Comparison of ENCODE assay signal across 8 mouse cellular contexts in genomic region chr14:78307286-78308237, GRCm38 (mm10). TPM values are rescaled to one million over a fixed set of nuclear protein-coding genes. Genes with fewer than 3 reads are reported as not detected.
DNase-seq lines count a peak whose midpoint lies in the region; ATAC-seq and TF ChIP-seq lines count a peak whose summit lies in the region.

Gene Tnfsf11, minus strand, starts transcription at chr14:78308043.

- ATAC-seq in CD4-positive, CD25-positive, alpha-beta regulatory T cell, adult 4 months, result peak; percentile 50
- ATAC-seq in embryonic facial prominence, embryonic 13.5 days (ENCODE audit: insufficient number of reproducible peaks, insufficient read depth, low FRiP score, low TSS enrichment, low read depth), result peak; percentile 67
- ATAC-seq in inflammation-experienced regulatory T-cells, adult 6 months, result peak; percentile 59

- no peaks in the 10 kb centered on the region for H3K9me3 ChIP-seq in embryonic facial prominence, embryonic 13.5 days

- H3K27me3 ChIP-seq in heart, adult 2 months (ENCODE audit: control insufficient read depth, insufficient read depth, low read length), result peaks cover 6% of the 10 kb centered on the region; the same call in 1 of the 2 replicates
- peaks cover 37% of the 10 kb centered on the region for H3K27me3 ChIP-seq in embryonic facial prominence, embryonic 13.5 days

- no peaks in the 10 kb centered on the region for H3K36me3 ChIP-seq in heart, adult 2 months (ENCODE audit: control insufficient read depth, insufficient read depth, low read length)
- no peaks in the 10 kb centered on the region for H3K36me3 ChIP-seq in embryonic facial prominence, embryonic 13.5 days

- H3K4me3 ChIP-seq in heart, adult 2 months, result no peak within 1 kb of the TSS
- peak within 1 kb of the TSS; percentile 56 for H3K4me3 ChIP-seq in embryonic facial prominence, embryonic 13.5 days

- no peaks in the 10 kb centered on the region for H3K79me2 ChIP-seq in heart, adult 2 months (replicated peaks; ENCODE audit: control insufficient read depth, insufficient read depth, low read length)

- no peak for TF ChIP-seq POLR2A in heart, adult 2 months (IDR thresholded peaks at IDR 0.05; ENCODE audit: insufficient read depth, low read depth, low read length)

- 3% methylated on average over 50 of the region's 51 CpGs for WGBS in heart, adult 2 months
- WGBS in embryonic facial prominence, embryonic 13.5 days, result under 1% methylated on average over 47 of the region's 51 CpGs

- peak within 1 kb of the TSS; percentile 95 for H3K4me2 ChIP-seq in embryonic facial prominence, embryonic 13.5 days

- intact Hi-C loops in heart, adult 2 months (cut with DNase I), result no loop called here
- intact Hi-C loops in heart, postnatal 36 days (cut with DNase I), result no loop called here

- no peak for TF ChIP-seq CTCF in heart, adult 2 months (IDR thresholded peaks at IDR 0.05)

- H3K9ac ChIP-seq in heart, adult 2 months (ENCODE audit: low read depth, low read length), result no peak within 1 kb of the TSS
- peak within 1 kb of the TSS; percentile 66 for H3K9ac ChIP-seq in embryonic facial prominence, embryonic 13.5 days

- DNase-seq in heart, adult 2 months, result peak; percentile 10 to 21
- no peak for DNase-seq in heart, postnatal 36 days
- DNase-seq in naive thymus-derived CD4-positive, alpha-beta T cell, adult 2 months (ENCODE audit: low read depth), result peak; percentile 48
- DNase-seq in c-Kit-positive CD71-positive TER-119-positive erythroid progenitor cells, embryonic 14.5 days (ENCODE audit: low spot score), result no peak
- no peak for DNase-seq in yolk sac, embryonic 10.5 days (ENCODE audit: low spot score)

- H3K27ac ChIP-seq in heart, adult 2 months, result no peak within 1 kb of the TSS
- no peak within 1 kb of the TSS for H3K27ac ChIP-seq in embryonic facial prominence, embryonic 13.5 days

- no peaks in the 10 kb centered on the region for H3K4me1 ChIP-seq in heart, adult 2 months (ENCODE audit: control insufficient read depth, insufficient read depth, low read length)
- H3K4me1 ChIP-seq in embryonic facial prominence, embryonic 13.5 days, result peaks cover 6% of the 10 kb centered on the region; the same call in 1 of the 2 replicates

- no peak for TF ChIP-seq EP300 in heart, adult 2 months (IDR thresholded peaks at IDR 0.05; ENCODE audit: insufficient read depth, low read depth, low read length)

RNA-seq across cellular contexts. Expression of gene Tnfsf11, which starts in this region (rescaled TPM):
- under 1 TPM; 0.10 to 0.14 TPM for total RNA-seq in heart, adult 2 months (2021)
- polyA plus RNA-seq in heart, adult 2 months (2012; rRNA removed), result not detected in 2 replicates
- total RNA-seq in heart, postnatal 36 days (2021), result not detected
- polyA plus RNA-seq in CD4-positive, CD25-positive, alpha-beta regulatory T cell, adult 4 months (2017; shearing (Covaris generic)), result 10 to 100 TPM in 1 of 2 experiments, 1 to 10 TPM in 1; 5.6 to 11.5 TPM
- 1.4 and 2.0 TPM in 2 replicates for polyA plus RNA-seq in embryonic facial prominence, embryonic 13.5 days (2015; fragmentation: Nextera tagmentation; extraction: Ambion mirVana)
- 10 to 100 TPM in 2 of 3 experiments, 1 to 10 TPM in 1; 8.9 to 19.7 (median 14.2) TPM for polyA plus RNA-seq in inflammation-experienced regulatory T-cells, adult 6 months (2017; shearing (Covaris generic))

Comparison
In these comparisons a context has a peak if more than half of its experiments do, and no peak if none do; other contexts are left out.
1. Peak in DNase-seq in heart, adult 2 months; RNA of the gene not detected or under 1 TPM.